Mouse (Mus musculus): ENCODE results near the gene Prkacb. TPM values are rescaled to one million over a fixed set of nuclear protein-coding genes. Genes with fewer than 3 reads are reported as not detected.
"Not testable (repeated sequence)": the region's sequence is repeated elsewhere in the genome, so short reads cannot be mapped to it uniquely, and the experiment has no call there.

Gene Prkacb
- total RNA-seq, 4 experiments from 2014 or later, result 126 to 155 (median 139) TPM

DNA sequence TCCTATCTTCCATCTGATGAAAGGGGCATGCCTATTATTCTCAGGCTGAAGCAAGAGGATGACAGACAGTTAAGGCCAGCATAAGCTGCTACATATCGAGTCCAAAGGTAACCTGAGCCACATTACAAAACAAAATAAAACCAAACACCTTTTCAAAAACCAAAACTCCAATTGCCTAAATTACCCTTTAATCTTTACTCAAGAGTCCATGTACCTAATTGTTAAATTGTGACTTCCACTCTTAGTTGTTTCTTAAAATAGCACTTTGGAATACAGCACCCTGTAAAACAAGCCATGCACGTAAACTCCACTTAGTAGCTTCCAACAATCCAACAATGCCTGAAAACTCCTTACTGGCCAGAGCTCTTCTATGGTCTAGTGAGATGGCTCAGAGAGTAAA is 34.3 kb downstream of the Prkacb start:
- DNase-seq, result no peak

DNA sequence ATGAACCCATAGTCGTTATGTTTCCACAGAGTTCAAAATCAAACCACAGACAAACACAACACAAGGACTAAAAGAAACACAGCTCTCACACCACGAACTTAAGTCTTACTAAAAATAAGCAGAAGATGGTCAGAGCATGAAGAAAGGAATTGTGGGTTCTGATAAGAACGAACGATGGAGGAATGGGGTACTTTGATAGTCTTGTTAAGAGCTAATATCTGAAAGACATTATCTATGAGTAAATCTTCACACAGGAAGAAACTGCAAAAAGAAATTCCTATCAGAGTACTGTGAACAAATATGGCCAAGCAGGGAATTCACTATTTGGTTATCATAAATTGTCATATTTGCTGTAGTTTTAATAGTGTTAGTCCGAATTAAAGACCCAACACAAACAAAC is 36.1 kb downstream of the Prkacb start:
- DNase-seq, result no peak

DNA sequence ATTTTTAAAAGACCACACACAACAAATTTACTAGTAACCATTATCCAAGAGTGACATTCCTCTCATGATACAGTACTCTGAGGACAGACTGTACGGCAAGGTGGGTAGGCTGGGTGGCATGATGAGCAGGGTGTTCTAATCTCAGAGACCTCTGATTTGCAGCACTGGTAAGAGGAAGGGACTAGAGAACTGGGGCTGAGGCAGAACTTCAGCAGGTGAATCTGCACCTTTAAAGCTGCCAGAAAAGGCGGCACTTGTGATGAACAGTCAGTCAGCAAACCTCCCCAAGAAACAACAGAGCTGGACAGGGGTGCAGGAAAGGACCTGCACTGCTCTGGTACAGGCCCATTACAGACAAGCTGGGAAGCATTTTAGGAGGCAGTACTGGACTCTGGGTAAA is 41.9 kb downstream of the Prkacb start:
- DNase-seq, result no peak

DNA sequence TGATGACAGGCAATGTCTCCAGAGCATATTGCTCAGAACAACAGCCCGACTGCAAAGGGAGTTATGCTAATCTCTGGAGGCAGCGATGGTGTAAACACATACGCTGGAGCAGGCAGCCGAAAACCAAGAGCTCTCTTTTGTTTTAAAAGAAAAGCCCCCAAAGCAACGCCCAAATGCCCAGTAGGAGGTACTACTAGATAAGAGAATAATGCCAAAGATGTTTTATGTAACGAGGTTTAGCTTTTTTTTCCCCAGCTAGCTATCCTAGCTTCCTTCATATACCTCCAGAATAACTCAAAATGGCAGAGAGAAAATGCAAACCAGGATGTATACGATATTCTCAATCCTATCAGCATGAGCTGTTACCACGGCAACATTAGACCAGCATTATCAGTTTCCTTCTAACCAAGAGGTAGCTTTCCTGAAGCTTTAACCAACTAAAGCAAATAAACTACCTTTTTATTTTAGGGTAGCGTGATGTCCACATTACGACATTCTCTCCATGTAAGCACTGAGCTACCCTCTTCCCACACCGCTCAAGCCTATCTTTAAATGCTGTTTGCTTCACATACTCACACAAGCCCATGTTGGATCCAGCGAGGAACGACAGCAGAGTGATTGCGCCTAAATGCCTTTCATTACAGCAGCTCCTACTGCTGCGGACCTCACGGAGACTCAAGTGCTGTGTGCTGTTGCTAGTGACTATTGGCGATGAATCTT is 42.7 kb downstream of the Prkacb start:
- no peak for DNase-seq

DNA sequence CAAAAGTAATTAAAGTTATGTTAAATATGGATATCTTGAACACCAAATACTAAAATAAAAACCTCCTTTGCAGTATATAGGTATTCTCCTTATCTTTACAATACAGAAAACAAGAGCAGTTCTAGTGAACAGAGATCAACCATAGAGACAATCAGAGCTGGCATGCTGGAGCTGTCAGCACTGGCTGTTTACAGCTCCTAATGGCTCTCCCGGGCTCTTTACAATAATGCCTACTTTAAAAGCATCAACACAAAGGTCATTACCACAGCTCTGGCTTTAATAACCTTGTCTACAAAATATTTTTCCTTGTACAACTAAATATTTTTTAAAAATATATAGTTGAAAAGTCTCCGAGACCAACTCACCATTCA is 43.2 kb downstream of the Prkacb start:
- no peak for DNase-seq

DNA sequence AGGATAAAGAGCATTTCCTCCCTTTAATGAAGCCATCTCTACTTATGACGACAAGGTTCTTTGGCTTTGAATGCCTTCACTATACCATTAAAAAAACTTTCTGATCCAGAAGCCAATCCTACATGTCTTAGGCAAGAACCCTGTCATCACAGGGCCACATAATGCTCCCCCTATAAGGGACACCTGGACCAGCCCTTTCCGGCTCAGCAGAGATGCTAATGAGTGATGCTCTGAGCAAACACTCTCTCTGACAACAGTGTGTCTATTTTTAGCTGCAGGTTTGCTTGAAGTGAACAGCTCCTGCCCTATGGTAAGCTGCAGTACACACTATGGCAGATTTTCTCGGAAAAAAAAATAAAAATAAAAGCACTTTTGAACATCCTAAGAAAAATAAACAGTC is 43.9 kb downstream of the Prkacb start:
- no peak for DNase-seq

DNA sequence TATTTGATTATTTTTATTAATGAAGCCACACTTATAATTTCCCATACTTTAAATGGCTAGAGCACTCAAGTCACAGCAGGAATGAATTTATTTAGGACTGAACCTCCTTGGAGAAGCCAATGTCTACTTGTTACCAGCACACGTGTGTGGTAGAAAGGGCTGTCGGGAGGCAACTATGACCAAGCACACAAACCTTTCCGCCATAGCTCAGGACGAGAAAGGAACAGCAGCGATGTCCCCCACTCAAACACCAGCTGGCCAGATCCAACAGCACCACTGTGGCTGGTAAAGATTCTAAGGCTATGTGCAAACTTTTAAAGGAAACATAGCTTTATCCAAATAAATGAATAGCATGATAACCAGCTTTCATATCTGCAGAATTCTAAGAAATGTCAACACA is 44.4 kb downstream of the Prkacb start:
- no peak for DNase-seq

DNA sequence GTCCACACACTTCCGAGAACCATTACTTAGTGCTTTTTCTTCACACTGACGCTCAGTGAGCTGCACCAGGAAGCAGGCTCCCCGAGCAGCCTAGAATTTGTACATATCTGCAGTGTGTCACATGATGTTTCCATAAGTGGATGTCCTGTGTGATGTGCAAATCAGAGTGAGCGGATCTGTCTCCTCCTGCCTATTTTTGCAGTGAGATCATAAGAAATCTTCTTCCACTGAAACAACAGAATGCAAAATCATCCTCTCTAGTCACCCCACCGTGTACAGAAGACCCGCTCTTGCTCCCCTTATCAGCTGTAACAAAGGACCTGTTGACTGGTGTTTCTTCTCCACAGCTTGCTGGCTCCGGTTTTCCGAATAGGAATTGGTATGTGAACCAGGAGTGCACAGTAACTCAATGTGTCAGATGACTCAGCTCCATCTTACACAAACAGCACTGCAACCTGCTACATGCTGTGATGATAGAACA is 46.0 kb downstream of the Prkacb start:
- DNase-seq, result no peak

DNA sequence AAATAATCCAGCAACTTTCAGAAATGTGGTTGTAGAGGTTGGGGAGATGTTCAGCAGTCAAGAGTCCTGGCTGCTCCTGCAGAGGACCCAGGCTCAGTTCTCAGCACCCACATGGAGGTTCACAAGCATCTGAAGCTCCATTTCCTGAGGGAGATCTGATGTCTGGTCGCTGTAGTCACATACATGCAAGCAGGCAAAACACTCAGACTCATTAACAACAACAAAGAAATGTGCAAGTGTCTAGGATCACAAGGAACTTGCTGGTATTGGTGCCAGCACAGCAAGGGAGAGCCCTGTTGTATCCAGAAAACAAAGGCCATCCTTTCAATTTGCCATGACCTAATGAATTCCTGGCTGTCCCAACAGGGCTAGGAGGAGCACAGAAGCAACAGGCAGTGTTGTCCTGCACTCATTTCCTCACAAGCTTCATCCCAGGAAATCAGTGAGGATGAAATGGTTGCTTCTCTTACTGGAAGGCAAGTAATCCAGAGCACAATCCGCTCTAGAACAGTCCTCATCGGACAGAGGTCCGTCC is 46.7 kb downstream of the Prkacb start:
- DNase-seq, result no peak

DNA sequence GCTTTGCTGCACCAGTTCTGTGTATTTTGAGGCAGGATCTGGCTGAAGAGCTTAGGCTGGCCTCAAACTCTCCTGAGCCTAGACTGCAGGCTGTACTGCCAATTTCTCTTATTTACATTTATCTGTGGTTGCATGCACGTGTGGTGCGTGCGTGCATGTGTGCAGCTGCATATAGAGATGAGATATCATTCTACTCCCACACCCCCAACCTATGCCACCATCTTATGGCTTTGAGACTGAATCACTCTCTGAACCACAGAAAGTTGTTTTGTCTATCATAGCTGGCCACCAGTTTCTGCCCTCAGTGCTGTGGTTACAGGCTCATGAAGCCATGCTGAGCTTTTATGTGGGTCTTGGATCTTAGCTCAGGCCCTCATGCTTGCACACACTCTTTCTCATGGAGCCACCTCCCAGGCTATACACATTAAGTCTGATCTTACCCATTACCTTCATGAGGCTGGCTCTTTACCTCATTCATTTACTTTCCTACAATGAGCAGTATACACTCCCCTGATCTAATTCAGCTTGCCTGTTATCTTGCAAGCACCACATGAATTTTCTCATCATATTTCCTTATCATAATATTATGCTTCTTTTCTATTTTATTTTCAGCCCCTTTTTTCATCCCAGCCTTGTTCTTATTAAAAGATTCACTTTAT is 47.8 kb downstream of the Prkacb start:
- DNase-seq, result no peak

DNA sequence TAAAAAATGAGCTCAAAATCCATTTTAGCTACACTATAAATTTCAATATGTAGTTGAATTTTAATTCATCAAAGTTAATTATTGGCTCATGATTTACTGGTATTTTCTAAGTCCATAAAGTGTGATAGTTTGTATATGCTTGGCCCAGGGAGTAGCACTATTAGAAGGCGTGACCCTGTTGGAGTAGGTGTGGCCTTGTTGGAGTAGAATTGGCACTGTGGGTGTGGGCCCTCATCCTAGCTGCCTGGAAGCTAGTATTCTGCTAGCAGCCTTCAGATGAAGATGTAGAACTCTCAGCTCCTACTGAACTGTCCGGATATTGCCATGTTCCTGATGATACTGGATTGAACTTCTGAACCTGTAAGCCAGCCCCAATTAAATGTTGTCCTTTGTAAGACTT is 49.7 kb downstream of the Prkacb start:
- not testable (repeated sequence) for DNase-seq

DNA sequence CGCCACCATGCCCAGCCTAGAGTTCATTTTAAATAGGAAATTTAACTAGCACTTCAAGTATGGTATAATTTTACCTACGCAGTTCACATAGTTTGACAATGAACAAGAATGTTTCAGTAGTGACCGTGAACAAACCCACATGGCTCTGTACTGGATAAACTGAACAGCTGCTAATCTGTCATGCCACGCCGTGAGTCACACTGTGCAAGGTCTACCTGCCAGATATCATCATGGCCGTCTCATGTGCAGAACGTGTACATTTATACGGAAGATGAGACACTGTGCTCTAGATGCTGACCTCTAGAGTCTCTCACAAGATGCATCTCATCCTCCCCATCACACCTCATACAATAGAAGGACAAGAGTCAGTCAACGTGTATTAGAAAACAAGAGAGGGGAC is 51.5 kb downstream of the Prkacb start:
- no peak for DNase-seq

DNA sequence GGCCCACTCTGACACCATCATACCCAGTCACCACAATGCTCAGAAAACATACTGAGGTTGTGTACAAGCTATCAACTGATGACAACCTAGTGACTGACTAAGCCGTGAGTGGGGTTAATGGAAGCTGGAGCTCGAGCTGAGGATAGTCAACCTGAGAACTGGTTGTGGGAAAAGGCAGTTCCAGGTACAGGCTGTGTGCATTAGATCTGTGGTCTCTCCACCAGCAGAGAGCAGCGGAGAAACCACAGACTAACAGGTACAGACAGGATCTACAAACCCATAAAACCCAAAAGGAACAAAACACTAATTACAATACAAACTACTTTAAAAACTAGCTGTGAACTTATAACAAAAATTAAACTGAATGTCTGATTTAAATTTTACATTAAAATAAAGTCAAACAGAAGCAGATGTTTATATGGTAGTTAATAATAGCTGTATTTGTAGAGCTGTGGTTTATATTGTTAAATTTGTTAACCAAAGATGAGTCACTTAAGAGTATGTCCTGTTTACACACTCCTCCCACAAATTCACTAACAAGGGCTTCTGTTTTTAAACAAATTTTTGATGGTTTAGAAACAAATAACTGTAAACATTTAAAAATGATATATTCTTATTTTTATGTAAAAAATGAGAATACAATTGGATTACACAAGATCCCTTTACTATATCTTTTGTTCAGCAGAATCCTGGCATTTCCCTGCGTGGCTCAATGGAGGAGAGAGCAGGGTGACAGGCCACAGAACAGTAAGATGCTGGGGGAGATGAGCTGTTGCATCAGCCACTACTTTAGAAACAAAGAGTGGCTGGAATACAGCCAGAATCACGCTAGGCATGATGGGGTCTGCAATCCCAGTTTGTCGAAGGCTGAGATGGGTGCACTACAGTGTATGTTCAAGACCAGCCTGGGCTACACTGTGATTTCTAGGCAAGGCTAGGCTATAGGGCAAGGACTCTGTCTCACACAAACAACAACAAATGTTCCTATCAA is 54.5 kb downstream of the Prkacb start:
- no peak for DNase-seq

DNA sequence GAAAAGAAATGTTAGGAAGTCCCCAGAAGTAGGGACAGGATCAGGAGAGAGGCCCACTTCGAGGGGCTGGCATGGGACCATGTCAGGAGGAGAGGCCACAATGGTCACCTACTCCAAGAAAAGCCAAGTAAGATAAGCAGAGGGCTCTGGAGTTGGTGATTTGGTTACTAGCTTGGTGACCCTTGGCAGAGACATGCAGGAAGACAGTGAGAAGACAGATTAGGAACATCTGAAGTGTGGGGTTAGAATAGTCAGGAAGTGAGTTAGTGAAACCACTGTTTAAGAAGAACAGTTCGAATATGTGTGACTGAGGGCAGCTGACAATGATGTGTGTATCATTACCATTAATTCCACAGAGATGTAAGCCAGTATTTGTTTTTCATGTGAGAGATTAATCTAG is 58.5 kb downstream of the Prkacb start:
- DNase-seq, result no peak

DNA sequence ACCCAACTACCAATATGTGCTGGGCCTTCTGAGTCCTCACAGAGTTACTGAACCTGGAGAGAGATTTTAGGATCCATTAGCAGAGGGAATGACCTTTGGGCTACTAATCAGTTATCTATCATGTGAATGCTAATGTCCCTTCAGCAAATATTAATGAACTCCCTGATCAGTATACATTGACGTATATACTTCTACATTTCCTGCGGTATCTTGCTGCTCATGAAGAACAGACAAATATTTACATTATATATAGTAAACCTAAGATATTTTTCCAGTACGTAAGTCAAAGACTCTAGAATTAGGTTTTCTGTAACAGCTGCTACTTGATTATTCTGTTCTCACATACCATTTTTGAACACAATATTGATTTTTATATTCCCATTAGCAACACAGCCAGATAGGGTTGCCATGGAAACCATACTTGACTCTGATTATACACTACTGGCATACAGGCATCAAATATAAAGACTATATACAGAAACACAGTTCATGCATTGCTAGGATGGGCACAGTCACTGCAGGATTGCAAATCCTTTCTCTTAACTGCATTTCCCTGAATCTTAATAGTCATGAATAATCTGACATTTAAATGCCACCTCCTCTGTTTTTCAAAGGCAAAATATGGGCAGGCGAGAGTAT is 71.1 kb downstream of the Prkacb start:
- no peak for DNase-seq

DNA sequence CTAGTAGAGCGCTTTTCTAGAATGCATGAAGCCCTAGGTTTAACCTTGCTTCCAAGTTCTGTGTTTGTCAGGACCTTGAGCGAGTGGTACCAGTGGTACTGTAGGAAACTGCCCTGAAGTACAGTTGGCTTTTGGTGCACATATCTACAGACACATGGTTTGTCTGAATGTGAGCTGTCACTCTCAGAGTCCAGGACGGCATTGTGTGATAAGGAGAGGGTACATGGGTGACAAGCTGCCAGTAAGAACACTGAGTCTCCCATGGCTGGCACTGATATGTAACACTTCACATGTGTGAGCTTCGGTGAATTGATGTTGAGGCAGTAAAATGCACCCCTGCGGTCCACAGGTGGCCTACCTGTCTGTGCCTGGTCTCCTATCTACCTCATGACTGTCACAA is 71.6 kb downstream of the Prkacb start:
- DNase-seq, result no peak

DNA sequence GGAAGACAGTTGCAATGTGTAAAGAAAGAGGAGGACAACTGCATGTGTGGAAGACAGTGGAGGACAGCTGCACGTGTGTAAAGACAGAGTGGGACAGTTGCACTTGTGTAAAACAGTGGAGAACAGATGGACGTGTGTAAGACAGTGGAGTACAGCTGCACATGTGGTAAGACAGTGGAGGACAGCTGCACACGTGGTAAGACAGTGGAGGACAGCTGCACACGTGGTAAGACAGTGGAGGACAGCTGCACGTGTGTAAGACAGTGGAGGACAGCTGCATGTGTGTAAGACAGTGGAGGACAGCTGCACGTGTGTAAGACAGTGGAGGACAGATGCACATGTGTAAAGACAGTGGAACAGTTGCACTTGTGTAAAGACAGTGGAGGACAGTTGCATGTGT is 76.6 kb downstream of the Prkacb start:
- DNase-seq, result not testable (repeated sequence)

DNA sequence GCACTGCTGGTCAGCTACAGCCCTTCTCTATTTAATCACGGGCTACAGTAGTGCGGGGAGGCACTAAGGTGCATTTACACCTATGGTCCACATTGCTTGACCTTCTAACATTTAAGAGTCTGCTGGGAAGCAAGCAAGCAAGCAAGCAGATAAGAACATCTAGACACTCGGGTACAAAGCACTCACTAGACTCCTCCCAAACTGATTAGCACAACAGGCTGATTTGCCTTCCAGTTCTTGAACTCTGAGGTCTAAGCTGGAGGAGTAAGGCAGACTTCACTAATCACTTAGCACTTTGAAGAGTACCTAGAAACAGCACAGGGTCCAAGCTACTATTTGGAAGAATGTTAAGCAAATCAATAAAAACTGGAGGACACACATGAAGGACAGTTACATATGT is 77.1 kb downstream of the Prkacb start:
- no peak for DNase-seq

DNA sequence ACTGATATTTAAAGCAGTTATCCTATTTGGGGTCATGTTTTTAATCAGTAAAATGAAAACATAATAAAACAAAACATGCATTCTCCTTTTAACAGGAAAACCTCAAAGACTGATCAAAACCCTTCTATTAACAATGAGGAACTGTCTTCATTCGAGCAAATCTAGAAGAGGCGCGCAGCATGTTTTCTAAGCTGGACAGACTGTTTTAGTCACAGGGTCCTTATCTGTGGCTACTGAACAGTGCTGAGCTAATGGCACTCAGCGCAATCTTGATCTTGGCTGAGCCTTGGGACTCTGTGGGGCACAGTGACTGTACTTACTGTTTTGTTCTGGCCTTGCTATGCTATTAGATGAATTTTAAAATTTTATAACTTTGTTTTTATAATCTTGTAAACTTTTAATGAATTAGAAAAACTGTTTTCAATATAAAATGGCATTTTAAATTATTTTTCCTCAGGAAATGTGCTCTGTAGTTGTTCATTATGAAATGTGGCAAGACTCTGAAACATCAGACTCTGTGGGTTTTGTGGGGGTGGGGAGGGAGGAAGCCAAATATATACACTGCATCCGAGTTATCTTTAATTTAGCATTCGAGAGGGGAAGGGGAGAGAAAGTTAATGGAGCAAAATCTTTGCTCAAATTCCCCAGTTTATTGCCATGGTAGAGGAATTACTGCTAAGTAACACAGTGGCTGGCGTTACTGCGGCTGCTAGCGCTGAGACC is 77.7 kb downstream of the Prkacb start:
- no peak for DNase-seq

DNA sequence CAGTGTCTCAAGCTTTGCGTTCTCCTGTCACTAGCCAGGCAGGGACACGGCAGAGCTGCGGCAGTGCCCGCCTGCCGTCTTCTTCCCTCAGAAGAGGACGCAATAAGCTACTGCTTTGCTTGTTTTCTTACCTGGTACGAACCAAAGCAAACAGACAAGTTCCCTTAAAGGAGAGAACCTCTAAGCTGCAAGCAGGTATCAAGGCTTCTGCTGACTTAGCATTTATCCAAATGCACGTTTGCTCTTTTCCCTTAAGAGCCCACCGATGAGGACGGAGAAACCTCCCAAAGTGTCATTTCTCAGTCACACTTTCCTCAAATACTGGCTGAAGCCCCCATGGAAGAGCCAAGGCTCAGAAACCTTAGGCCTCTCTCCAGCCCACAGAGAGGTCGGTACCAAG is 81.3 kb downstream of the Prkacb start:
- DNase-seq, result no peak

DNA sequence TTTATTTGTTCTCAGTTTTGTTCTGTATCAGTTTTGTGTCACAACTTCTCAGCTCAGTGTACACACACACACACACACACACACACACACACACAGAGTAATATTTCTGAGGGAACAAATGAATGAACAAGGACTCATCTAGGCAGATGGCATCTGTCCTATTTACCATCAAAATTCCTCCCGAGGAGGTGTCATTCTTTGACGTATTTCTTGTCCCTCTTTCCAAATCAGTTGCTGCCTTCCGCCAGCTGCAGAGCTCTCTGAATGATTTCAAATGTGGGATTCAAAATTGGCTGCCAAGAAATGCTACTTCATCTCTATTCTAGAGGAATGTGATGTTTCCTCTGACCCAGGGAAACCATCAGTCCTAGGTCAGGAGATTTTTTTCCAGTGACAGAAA is 89.8 kb downstream of the Prkacb start:
- no peak for DNase-seq

DNA sequence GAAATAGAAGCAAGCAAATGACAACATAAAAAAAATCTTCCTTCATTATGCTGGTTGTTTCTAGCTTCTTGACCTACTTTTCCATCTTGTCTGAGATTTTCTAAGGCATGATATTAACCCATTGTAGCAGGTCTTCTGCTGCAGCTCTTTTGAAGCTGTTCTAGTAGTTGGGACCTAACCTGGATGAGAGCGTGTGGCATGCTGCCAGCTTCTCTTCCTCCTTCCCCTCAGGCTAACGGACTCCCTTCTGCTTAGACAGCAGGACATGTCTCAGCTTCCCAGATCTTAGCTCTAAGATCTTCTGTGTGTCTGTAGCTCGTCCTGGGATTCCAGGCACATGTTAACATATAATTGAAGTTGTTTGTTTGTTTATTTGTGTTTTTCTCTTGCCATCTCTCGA is 93.1 kb downstream of the Prkacb start:
- no peak for DNase-seq

All from adrenal gland, adult 8-10 months (tissue).